Mouse (Mus musculus) limb, embryonic 11.5 days (tissue): ENCODE data around the gene Sec61a1. TPM values are rescaled to one million over a fixed set of nuclear protein-coding genes. Genes with fewer than 3 reads are reported as not detected.

Experiments used
- ATAC-seq: fragments of 200-750 bp; cut with Nextera tagmentation; 2 replicates; pipeline ENCODE4 v1.8.0; 2017; ENCODE audit warnings: low read depth; ENCODE audit not compliant: insufficient number of reproducible peaks, low FRiP score, low TSS enrichment
- DNase-seq: peaks from one replicate; pipeline ENCODE4 v3.0.0-alpha.2; 2015; ENCODE audit warnings: low spot score
- H3K27ac ChIP-seq: fragments of 300-500 bp; sonication (generic); replicated peaks from 2 replicates; pipeline ENCODE4 v1.5.1; 2014; ENCODE audit warnings: low read depth, mild to moderate bottlenecking, low read length
- H3K27me3 ChIP-seq: fragments of 300-500 bp; sonication (generic); 2 replicates; pipeline ENCODE4 v1.6.1; 2014; ENCODE audit warnings: mild to moderate bottlenecking, low read length, mixed read lengths; ENCODE audit not compliant: control insufficient read depth, insufficient read depth
- H3K36me3 ChIP-seq: fragments of 300-500 bp; sonication (generic); 2 replicates; pipeline ENCODE4 v1.6.1; 2014; ENCODE audit warnings: mild to moderate bottlenecking, low read length, moderate library complexity, mixed read lengths; ENCODE audit not compliant: control insufficient read depth, insufficient read depth
- H3K4me1 ChIP-seq: fragments of 300-500 bp; sonication (generic); 2 replicates; pipeline ENCODE4 v1.6.1; 2014; ENCODE audit warnings: low read length, mixed read lengths; ENCODE audit not compliant: control insufficient read depth, insufficient read depth
- H3K4me2 ChIP-seq: fragments of 300-500 bp; sonication (generic); 2 replicates; pipeline ENCODE4 v1.6.1; 2014; ENCODE audit warnings: low read depth, mild to moderate bottlenecking, moderate library complexity; ENCODE audit not compliant: severe bottlenecking
- H3K4me3 ChIP-seq: fragments of 300-500 bp; sonication (generic); 2 replicates; pipeline ENCODE4 v1.5.1; 2014; ENCODE audit warnings: low read depth, low read length
- H3K9ac ChIP-seq: fragments of 300-500 bp; sonication (generic); 2 replicates; pipeline ENCODE4 v1.6.1; 2014; ENCODE audit warnings: mild to moderate bottlenecking, low read length
- H3K9me3 ChIP-seq: fragments of 300-500 bp; sonication (generic); 2 replicates; pipeline ENCODE4 v1.6.1; 2016; ENCODE audit warnings: low read length; ENCODE audit not compliant: control insufficient read depth
- WGBS: fragments of 180-500 bp; shearing (Covaris S2); extraction: QIAGEN DNeasy Blood & Tissue Kit; methylation state at CpG from one replicate; pipeline ENCODE4 v1.1.7; 2014; 5-methylcytosine and 5-hydroxymethylcytosine counted together
- polyA plus RNA-seq: library from polyadenylated mRNA; unstranded; fragments of >200 nt; fragmentation: Nextera tagmentation; extraction: Ambion mirVana; gene quantifications from 2 replicates; pipeline ENCODE4 v1.2.1, GENCODE M21; 2014

The Sec61a1 gene
- polyA plus RNA-seq: 191 and 205 TPM in 2 replicates

DNA sequence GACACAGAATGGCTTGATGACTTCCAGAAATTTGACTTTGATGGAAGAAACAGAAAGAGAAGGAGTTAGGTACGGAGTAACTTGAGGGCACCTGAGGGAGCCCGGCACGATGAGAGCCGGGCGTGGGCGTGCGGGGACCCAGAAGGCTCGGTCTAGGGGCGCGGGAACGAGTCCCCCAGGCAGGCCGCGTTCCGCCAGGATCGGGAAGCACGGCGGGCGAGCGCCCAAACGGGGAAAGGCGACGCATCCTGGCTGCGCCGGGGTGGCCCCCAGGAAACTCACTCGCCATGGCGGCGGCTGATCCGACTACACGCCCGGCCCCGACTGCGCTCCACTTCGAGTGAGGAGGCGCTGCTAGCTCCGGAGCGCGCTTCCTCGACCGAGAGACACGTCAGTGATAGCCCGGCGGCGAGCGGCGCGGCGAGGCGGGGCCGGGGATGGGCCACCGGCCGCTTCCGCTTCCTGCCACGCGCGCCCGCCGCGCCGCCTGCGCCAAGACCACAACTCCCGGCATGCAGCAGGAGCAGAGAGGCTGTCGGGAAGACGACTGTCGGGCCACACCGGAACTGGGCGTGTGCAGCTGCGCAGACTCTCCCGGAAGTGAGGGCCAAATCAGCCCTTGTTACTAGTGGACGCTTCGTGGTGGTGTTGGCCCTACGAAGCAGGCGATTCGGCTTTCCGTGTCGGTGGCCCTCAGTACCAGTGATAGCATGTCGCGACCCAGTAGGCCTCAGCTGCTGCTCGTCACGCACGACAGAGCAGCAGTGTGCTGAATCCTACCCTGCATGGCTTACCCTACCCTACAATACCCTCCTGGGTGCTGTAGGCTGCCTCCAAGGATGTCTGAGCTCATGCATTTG, at the start of gene Sec61a1:
Gene Sec61a1, minus strand, starts transcription at position 502 of the 860 bp plus-strand sequence.
- ATAC-seq: peak; percentile 93
- no peaks in the 10 kb centered on the region for H3K9me3 ChIP-seq

DNA sequence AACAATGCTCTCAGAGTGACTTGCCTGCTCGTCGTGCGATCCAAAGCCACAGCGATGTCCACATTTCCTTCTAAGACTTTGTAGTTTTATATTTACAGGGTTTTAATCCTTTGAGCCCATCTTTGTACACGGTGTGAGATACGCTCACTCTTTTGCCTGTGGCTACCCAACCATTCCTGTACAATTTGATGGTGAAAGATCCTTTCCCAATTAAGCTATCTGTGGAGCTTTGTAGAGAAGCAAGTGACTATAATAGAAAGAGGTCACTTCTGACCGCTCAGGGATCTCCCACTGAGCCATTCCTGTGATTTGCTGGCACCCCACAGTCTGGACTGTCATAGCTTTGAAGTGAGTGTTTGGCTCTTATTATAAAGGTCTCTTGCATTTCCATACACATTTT, 48.0 kb upstream of the Sec61a1 start:
- Histone ChIP-seq H3K27ac (no peak overlapping the region), H3K27me3 (peaks cover 18% of the 10 kb centered on the region), H3K9ac (no peak overlapping the region), H3K36me3 (no peaks in the 10 kb centered on the region), H3K4me3 (no peak overlapping the region), H3K9me3 (no peaks in the 10 kb centered on the region), H3K4me2 (no peak overlapping the region; the same call in 1 of the 2 replicates), H3K4me1 (no peaks in the 10 kb centered on the region; the same call in 1 of the 2 replicates)
- WGBS: 13% methylated on average over 7 of the region's 7 CpGs
- no peak for DNase-seq
- no peak for ATAC-seq

More for the DNA sequence above, at the start of gene Sec61a1:
- under 1% methylated on average over 80 of the region's 80 CpGs for WGBS
- Histone ChIP-seq H3K27me3 (no peaks in the 10 kb centered on the region), H3K36me3 (peaks cover 9% of the 10 kb centered on the region; the same call in 1 of the 2 replicates), H3K4me3 (peak within 1 kb of the TSS; percentile 98), H3K4me2 (peak within 1 kb of the TSS; percentile 89), H3K27ac (peak within 1 kb of the TSS; percentile 47; the same call in 1 of the 2 replicates), H3K4me1 (peaks cover 13% of the 10 kb centered on the region), H3K9ac (peak within 1 kb of the TSS; percentile 92)
- peak; percentile 94 for DNase-seq

DNA sequence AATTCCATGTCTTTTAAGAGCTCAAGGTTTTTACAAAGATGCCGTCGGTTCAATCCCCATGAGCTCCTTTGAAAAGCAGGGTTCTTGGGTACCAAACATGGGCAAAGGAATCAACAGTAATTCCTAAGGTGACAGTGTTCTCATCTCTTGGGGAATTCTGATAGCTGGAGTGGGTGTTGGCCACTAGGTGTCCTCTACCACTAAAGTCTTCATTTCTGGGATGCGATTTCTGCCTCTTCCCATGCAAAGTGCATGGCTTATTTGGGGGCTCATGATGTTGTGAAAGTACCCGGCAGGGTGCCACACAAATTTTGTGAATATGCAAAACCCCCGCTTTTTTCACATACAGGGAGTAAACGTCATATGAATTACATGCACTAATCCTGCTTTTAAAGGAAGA, 46.3 kb upstream of the Sec61a1 start:
- no peaks in the 10 kb centered on the region for H3K9me3 ChIP-seq
- no peaks in the 10 kb centered on the region; the same call in 1 of the 2 replicates for H3K4me1 ChIP-seq
- no peak overlapping the region for H3K9ac ChIP-seq
- no peak overlapping the region for H3K27ac ChIP-seq
- no peak overlapping the region for H3K4me2 ChIP-seq
- DNase-seq (no peak), ATAC-seq (no peak)
- WGBS: 29% methylated on average over 6 of the region's 6 CpGs
- no peaks in the 10 kb centered on the region for H3K36me3 ChIP-seq
- H3K4me3 ChIP-seq: no peak overlapping the region
- H3K27me3 ChIP-seq: peaks cover 18% of the 10 kb centered on the region

DNA sequence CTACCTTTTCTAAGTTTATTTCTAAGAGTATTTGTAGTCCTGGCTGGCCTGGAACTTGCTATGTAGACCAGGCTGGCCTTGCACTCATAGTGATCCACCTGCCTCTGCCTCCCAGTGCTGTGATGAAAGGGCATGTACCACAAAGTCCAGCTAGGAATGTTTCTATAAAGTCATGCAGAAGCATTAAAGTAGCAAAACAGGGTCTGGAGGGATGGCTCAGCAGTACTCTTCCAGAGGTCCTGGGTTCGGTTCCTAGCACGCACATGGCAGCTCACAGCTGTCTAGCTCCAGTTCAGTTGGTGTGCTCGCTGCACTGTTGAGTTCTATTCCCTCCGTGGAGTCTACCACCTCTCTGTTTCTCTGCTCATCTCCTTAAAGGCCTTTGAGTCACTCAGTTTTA, 41.5 kb upstream of the Sec61a1 start:
- no peak overlapping the region for H3K9ac ChIP-seq
- no peak for DNase-seq
- H3K36me3 ChIP-seq: no peaks in the 10 kb centered on the region
- H3K4me3 ChIP-seq: no peak overlapping the region
- H3K4me1 ChIP-seq: no peaks in the 10 kb centered on the region
- 83% methylated on average over 4 of the region's 4 CpGs for WGBS
- ATAC-seq: no peak
- peaks cover 2% of the 10 kb centered on the region; the same call in 1 of the 2 replicates for H3K27me3 ChIP-seq
- no peaks in the 10 kb centered on the region for H3K9me3 ChIP-seq
- H3K27ac ChIP-seq: no peak overlapping the region
- H3K4me2 ChIP-seq: no peak overlapping the region

DNA sequence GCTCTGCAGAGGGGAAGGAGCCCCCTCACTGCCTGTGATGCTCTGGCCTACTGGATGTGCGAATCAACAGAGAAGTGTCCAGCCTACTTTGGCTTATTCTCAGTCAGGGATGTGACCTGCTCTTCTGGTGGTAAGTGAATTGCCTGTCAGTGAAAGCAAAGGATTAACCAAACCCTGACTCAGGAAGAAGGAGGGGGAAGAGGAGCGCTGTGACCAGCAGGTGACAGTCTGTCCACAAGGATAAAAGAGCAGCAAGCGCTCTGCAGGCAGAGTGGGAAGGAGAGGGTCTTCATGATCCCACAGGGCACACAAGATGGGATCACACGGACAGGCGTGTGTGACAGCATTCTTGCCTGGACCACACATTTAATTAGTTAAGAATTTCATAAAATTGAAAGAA, 41.0 kb upstream of the Sec61a1 start:
- Histone ChIP-seq H3K4me3 (no peak overlapping the region), H3K4me1 (no peaks in the 10 kb centered on the region), H3K36me3 (no peaks in the 10 kb centered on the region), H3K4me2 (no peak overlapping the region), H3K9ac (no peak overlapping the region), H3K27ac (no peak overlapping the region), H3K9me3 (no peaks in the 10 kb centered on the region), H3K27me3 (no peaks in the 10 kb centered on the region)
- DNase-seq: no peak
- no peak for ATAC-seq
- WGBS: 36% methylated on average over 5 of the region's 5 CpGs

DNA sequence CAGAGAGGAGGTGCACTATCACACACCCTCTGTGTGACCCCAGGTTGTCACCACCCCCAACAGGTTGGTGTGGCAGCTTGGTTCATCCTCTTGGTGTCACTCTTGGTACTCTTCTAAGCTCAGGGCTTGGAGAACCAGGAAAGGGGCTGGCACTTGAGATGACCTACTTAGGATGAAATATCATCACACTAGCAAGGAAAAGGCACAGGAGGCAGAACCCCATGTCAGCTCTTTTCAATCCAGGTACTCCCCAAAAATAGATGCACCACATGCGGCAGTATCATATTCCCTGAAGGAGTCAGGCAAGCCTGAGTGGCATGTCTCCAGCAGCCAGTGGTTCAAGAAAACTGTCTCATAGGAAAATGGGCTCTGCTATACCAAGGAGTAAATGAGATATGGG, 39.4 kb upstream of the Sec61a1 start:
- no peak overlapping the region for H3K4me2 ChIP-seq
- no peaks in the 10 kb centered on the region for H3K27me3 ChIP-seq
- H3K4me1 ChIP-seq: no peaks in the 10 kb centered on the region
- H3K9me3 ChIP-seq: no peaks in the 10 kb centered on the region
- no peak overlapping the region for H3K27ac ChIP-seq
- no peak overlapping the region for H3K9ac ChIP-seq
- WGBS: 70% methylated on average over 1 of the region's 1 CpGs
- DNase-seq (no peak), ATAC-seq (no peak)
- H3K4me3 ChIP-seq: no peak overlapping the region
- H3K36me3 ChIP-seq: no peaks in the 10 kb centered on the region

DNA sequence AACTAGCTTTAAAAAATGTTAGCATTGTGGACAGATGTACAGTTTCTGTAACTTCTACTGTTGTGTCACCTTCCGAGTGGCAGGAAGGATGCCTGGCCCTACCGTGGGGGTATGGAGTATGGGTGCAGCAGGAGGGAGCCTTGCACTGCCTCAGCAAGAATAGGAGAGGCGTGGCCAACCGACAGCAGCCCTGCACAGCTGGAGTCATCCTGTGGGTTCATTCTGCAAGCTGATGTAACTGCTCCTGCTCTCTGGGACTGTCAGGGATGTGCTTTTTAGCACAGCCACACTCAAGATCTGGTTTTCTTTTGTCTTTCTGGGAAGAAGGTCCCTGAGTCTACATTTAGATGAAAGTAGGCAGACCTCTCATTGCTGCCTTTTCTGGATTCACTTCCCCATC, 38.8 kb upstream of the Sec61a1 start:
- 25% methylated on average over 4 of the region's 4 CpGs for WGBS
- no peaks in the 10 kb centered on the region for H3K27me3 ChIP-seq
- DNase-seq (no peak), ATAC-seq (no peak)
- H3K4me3 ChIP-seq: no peak overlapping the region
- no peaks in the 10 kb centered on the region for H3K9me3 ChIP-seq
- no peak overlapping the region for H3K4me2 ChIP-seq
- no peaks in the 10 kb centered on the region for H3K36me3 ChIP-seq
- no peak overlapping the region for H3K27ac ChIP-seq
- H3K9ac ChIP-seq: no peak overlapping the region
- no peaks in the 10 kb centered on the region for H3K4me1 ChIP-seq

DNA sequence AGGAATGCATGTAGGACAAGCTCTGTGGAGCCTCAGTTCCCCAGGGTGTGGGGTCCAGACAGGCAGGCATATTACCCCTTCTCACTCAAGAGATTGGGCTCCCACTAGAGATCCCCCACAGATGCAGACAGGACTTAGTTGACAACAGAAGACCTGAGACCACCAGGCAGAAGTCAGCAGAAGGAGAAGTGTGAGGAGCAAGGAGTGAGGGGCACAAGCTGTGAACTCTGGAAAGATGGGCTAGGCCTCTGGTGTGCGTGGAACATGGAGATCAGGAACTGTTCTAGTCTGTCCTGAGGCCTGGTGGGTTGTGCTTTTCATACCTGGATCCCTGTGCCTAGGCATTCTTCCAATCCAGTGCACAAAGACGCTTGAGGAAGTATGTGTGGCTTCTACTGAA, 31.2 kb upstream of the Sec61a1 start:
- no peaks in the 10 kb centered on the region for H3K36me3 ChIP-seq
- DNase-seq (no peak), ATAC-seq (no peak)
- H3K4me1 ChIP-seq: no peaks in the 10 kb centered on the region
- no peak overlapping the region for H3K27ac ChIP-seq
- no peak overlapping the region for H3K4me2 ChIP-seq
- H3K9ac ChIP-seq: no peak overlapping the region
- no peak overlapping the region for H3K4me3 ChIP-seq
- H3K27me3 ChIP-seq: peaks cover 6% of the 10 kb centered on the region; the same call in 1 of the 2 replicates
- no peaks in the 10 kb centered on the region for H3K9me3 ChIP-seq
- WGBS: 90% methylated on average over 2 of the region's 2 CpGs
